Mouse (Mus musculus): ENCODE results near the gene Upk3a.

Upk3a gene

DNA sequence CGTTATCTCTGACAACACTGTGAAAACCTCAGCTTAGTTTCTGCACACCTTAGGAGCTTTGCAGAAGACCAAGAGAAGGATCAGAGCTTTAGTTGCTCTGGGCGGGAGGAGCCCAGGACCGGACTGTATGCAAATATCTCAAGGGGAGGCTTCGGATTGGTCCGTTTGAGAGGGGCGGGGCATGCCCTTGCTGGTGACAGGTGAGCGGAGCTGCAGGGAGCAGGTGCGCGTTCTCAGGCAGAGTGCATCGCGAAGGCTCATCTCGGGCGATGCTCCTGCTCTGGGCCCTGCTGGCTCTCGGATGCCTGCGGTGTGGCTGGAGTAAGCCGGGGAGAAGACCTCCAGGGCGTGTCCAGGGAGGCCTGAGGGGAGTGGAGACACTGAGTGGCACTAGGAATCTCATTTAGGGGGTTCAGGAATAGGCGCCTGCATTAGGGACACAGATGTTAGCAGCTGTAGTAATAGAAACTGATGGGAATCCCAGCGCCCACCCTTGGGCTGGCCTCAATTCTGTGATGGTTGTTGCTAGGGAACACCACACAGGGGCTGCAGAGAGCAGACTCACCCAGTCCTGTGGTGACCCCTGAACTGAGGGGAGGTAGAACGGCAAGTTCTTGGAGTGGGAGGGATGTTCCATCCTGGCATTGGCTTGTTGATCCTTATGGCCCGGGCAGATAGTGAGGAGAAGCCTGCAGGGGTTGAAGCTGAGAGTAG is at the start of gene Upk3a:
TSS of gene Upk3a (plus strand) at position 191 of the 714 bp plus-strand sequence.
- WGBS: 40% methylated on average over 21 of the region's 21 CpGs

DNA sequence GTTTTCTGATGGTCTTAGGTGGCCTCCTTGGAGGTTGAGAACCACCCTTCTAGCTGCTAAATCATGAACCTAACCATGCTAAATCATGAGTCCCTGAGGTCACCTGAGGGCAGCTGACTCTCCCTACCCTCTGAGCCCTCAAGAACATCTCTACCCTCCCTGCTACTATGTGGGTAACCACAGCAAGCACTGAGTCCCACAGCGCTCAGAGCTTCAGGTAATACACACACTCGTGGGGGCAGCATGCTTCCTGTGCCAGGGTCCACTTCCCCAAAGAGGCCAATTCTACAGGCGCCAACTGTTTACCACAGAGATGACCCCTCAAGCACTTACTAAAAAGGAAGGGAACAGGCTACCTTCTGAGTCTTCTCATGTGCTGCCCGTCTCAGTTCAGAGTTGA is 48.4 kb upstream of the Upk3a start:
- 81% methylated on average over 4 of the region's 4 CpGs for WGBS

DNA sequence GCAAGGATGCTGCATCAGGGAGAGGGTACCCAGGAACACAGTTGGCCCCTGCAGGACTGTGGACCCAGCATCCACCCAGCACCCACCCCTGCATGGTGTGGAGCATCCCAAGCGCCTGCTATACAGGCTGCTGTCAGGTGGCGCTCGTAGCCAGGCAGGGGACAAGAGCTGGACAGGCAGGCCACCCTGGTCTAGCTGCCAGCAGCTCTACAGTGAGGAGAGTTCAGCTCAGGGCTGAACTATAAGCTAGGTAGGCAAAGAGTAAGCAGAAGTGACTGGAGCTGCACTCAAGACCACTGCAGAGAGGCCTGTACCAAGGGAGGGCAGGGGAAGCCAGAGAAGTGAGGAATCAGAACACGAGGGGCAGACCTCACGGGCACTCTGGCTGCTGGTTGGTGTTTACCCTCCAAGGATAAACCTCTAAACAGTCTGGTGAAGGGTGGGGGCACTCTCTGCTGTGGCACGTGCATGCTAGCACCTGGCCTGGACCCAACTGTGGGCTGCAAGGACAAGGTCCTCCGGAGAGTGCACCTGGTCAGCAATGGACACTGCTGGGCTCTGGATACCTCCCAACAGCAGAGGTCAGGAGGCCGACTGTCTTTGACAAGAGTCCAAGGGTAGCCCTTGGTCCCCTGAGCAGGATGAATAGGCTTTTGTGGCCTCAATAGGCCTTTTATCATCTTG is 43.9 kb upstream of the Upk3a start:
- 46% methylated on average over 8 of the region's 8 CpGs for WGBS

DNA sequence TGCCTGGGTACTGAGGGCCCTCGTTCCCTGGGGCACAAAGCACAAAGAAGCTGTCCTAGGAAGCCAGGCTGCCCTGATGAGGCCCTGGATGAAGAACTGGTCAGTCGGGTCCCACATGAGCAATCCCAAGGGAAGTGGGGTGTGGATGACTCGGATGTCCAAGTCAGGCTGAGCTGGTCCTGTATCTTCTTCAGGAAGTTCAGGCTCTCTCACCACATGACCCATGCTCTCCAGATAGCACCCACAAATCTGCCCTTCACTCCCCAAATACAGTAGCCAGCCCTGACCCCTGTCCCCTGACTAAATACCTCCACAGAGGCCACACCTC is 43.4 kb upstream of the Upk3a start:
- 42% methylated on average over 3 of the region's 3 CpGs for WGBS

DNA sequence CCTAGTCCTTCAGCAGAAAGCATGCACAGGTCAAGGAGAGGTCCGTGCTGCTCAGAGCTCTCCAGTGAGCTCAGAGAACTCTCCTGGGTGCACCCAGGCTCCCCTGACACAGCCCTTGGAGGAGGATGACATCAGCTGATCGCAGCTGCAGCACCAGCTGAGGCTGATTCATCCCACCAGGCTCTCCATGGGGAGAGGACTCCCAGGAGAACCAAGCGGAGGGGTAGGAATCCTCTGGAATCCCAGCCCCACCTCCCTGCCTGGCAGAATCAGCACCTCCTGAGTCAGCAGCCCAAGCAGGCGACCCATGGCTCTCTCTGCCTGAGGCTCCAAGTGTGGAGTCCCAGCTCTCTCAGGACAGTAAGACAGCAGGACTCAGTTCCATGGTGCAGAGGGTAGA is 41.2 kb upstream of the Upk3a start:
- WGBS: 17% methylated on average over 4 of the region's 4 CpGs

DNA sequence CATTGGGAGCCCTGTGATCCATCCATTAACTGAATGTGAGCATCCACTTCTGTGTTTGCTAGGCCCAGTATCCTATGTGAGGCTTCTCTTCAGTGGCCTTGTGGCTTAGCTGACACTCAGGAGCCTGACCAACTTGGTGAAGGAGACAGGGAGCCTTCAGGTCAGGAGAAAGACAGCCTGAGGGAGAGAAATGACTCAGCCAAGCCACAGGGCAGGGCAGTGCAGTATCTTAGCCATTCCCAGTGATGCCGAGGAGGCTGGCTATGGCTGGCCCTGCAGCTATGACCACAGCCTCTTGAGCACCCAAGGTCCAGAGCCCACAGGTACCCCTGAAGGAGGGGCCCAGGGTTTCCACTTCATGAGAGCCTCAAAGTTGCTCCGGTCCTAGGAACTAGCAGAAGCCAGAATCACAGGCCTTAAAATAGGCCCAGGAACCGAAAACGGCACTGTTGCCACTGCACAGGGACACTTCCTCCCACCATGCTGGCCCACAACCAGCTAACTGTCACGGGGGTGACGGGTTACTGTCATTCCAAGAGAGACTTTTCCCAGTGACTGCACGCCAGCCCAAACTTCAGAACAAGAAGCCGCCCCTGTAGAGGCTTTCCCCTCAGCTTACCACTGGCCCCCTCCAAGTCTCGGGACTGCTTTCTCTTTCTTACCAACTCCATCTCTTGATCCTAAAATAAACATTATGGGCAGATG is 35.2 kb upstream of the Upk3a start:
- 31% methylated on average over 9 of the region's 9 CpGs for WGBS

DNA sequence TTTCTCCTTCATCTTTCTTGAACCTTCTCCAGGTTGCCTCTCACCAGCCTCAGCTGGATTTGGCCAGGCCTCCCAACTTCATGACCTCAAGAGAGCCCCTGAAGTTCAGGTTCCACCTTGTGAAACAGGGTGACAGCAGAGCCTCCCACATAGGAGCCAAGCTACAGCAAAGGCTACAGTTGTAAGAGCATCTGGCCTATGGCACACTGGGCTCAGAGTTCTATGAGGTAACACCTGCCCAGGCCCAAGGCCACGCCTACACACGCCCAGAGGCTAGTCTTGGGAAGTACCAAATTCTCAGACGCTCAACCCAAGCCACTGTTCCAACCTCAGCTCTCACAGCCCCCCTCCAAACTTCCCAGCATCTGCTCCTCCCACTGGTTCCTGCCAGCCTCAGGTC is 34.1 kb upstream of the Upk3a start:
- WGBS: 60% methylated on average over 3 of the region's 3 CpGs

DNA sequence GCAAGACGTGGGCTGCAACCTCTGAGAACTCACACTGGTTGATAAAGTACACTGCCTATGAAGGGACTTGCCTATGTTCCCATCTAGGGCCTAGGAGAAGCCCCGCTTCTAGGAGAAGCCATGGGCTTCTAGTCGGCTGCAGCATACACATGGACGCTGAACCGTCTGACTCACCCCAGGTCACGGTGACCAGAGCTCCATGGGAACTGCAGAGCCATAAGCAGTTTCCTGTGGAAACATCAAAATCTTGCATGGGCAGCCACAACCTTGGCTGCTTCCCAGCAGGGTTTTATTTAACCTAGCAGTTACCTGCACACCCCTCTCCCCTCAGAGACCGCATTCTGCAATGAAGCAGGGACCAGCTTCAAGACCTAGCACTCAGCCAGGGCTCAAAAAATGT is 33.2 kb upstream of the Upk3a start:
- WGBS: 69% methylated on average over 7 of the region's 7 CpGs

DNA sequence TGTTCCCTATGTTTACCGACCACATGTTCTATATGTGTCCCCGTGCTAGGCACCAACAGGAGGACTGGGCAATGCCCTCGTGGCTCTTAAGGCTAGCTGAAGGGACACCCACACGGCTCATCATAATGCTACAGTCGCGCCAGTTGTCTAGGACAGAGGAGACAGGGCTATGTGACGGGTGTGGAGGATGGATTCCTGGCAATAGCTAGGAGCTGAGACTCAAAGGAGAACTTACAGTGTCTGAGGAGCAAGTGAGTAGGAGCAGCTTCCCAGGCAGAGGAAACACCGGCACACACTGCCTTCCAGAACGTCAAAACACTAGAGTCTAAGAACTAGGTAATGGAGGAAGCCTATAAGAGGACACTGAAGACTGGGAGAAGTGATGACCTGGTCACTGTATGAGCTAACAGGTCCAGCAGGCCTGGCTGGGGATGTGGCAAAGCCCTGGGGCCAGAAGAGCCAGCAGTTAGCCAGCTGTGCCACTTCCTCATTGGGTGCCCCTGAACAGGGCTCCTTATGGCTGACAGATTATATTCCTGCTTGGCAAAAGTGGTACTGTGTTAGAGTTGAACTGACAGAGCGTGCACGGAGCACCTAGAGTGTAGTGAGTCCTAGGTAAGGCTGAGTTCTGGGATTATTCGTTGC is 31.3 kb upstream of the Upk3a start:
- 39% methylated on average over 12 of the region's 12 CpGs for WGBS

DNA sequence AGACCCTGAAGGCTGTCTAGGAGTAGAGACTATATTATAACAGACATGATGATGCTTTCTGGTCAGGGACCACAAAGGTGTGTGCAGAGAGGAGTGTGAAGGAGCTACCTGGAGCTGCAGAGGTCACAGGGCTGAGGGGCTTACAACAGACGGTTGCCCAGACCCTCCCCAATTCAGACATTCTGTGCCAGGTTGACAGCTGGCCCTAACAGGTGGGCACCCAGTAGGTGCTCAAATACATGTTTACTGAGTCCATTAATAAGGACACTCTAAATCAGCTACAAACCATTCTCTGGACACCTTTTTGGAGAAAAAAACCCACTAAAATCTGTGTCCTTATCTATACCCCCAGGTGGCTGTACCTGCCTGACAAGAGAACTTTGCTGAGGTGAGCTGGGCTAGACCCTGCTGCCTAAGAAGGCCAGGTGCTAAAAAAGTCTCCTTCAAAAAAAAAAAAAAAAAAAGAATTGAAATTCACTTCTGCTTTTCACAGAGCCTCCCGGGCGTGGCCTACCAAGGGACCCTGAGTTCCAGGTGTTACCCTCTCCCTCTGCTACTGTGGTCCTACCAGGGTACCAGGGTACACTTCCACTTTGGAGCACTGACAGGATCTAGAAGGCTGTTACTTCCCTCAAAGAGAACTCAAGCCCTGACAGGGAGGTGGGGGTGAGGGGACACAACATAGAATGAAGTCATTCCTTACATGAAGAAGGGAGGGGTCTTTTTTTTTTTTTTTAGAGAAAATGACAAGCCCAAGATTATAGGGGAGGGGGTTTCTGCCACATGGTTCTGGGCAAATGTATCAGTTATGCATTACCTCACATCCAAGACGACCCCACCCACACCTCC is 30.5 kb upstream of the Upk3a start:
- WGBS: 37% methylated on average over 4 of the region's 4 CpGs

DNA sequence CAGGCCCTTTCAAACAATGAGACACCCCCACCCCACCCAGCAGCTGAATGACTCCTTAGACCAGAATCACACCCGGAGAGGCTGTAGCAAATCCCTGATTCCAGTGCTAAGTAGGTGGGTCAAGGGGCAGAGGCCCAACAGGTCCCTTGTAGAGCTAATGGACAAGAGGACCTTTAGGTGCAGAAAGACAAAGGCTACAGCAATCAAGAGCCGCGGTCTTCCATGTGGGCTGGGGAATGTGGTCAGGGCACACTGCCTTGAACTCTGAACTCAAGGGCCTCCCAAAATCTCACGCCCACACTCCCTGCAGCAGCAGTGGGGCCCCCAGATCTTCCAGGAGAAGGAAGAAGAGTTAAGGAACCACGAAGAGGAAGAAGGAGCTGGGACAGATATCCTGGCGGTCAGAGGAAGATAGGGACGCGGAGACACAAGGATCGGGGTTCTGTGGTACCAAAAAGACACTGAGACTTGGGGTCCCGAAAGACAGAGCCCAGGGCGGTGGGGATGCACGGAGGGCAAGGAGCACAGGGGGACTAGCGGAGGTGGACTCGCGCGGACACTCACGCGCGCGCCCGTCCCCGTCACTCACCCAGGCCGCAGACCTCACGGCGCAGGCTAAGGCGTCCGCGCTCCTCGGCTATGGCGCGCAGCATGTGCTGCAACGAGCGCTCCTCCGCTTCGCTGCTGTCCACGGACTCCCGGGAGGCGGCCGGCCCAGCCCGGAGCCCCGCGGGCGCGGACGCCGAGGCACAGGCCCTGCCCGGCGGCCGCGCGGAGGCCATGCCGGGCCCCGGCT is 29.7 kb upstream of the Upk3a start:
- WGBS: under 1% methylated on average over 53 of the region's 53 CpGs

DNA sequence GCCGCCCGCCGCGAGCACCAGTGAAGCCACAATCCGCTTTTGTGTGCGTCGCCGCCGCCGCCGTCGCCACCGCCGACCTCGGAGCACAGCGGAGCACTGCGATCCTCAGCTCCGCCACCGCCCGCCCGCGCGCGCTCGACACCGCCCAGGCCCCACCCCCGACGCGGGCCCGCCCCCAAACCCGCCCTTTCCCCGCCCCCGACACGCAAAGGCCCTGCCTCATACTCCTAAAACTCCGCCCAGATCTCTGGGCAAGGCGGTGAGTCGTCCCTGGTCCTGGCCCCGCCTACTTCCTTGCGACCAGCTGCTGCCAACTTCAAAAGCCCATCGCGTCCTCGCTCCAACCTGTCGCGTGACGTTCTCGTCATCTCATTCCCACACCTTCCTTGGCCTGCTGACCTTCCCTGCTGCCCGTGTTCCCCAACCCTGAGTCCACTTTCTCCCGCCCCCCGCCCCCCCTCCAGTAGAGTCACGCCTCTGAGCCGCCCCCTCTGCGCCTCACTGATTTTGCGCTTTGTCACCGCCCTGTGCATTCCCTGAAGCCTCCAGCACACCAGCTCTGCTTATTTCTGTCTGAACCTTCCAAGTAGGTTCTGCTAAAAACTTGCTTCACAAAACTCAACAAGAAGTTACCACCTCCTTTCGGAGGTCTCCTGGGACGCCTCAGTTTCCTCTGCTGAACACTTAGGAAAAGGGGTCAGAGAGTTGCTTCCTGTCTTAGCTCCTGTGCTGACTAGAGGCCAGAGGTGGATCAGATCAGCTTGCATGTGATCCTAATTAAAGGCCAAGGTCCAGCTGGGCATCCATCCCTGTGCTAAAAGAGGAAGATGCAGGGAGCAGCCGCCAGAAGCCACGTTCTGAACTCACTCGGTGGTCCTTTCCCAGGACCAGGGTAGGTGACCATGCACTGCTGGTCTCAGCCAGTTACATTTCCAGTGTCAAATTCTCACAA is 28.8 kb upstream of the Upk3a start, which contains the start of gene 5031439G07Rik:
TSS of gene 5031439G07Rik (minus strand) at position 678 of the 952 bp plus-strand sequence.
- 3% methylated on average over 56 of the region's 59 CpGs for WGBS

DNA sequence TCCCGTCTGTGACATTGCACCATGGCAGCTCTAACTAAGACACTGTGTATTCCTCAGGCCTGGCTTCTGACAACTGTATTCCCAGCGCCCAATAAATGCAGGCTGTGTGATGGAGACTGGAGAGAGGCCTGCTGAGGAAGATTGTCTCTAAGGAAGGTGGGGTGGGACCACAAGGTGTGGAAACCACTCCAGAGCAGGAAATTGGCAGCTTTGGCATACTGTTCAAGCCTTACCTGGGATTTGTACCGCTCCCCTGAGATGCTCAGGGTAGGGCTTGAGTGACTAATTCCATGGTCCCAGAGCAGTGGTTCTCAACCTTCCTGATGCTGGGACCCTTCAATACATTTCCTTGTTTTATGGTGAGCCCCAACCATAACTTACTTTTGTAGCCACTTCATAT is 27.8 kb upstream of the Upk3a start:
- 78% methylated on average over 3 of the region's 3 CpGs for WGBS

DNA sequence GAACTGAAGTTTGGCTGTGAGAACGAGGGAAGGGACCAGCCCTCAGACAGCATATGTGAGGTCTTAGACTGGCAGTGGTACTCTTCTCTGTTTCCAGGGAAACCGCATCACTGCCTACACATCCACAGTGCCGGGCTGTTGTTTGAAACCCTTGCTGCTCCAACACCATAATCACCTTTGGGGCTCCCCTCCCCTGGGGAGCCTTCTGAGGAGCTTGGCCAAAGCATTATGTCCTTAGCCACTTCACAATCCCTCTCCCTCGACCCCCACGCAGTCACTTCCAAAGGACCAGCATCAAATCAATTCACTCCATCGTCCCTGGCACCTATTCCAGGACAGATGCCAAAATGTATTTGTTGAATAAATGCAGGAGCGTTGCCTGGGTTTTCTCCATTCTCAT is 27.2 kb upstream of the Upk3a start:
- 43% methylated on average over 7 of the region's 7 CpGs for WGBS

DNA sequence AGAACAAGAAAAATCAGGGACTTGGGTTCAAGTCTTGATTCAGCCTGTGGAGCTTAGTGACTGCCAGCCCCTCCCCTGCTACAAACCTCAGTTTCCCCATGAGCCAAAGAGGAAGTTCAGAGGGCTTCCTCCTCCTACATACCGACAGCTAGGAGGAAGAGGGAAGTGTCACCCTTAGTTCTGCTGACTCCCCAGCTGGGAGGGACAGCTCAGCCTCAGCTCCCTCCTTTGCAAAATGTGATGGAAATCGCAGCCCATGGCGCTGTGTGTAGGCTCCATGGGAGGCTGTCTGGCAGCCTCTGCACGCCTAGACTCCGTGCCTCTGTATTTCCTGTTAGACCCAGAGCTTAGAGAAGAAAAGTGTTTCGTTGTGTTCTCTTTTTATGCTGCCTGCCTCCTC is 22.4 kb upstream of the Upk3a start:
- WGBS: 23% methylated on average over 6 of the region's 6 CpGs

DNA sequence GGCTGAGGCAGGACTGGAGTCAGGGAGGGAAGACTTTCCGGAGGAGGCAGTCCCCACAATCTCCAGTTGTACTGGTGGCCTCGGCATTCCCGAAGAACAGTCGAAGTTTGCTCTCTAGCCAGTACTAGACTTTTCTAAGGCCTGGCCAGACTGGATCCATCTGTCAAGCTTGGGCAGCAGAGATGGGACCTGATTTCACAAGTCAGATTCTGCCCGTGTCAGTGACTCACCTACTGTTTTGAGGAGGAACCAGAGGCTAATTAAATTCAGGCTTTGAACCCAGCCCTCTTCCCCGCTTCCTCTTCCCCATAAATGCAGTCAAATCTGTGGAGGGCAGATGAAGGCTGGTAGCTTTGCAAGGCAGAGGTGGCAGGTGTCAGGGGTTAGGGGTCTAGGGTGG is 21.9 kb upstream of the Upk3a start:
- WGBS: 58% methylated on average over 6 of the region's 6 CpGs

DNA sequence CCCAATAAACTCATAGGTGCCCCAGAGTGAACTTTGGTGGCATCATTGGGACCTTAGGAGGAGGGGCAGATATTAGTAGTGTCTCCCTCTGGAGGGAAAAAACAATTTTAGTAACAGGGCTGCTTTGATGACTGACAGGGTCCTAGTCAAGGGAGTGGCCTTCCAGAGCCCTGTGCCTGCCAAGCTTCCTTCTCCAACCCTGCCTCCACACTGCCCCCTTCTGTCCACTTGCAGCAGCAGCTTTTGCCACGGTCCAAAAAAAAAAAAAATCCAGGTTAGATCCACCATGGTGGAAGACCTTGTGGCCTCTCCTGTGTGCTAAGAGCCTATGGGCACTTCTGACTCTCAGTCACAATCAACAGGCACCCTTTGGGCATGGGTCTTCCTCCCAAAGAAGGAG is 21.0 kb upstream of the Upk3a start:
- WGBS: 10% methylated on average over 1 of the region's 1 CpGs

DNA sequence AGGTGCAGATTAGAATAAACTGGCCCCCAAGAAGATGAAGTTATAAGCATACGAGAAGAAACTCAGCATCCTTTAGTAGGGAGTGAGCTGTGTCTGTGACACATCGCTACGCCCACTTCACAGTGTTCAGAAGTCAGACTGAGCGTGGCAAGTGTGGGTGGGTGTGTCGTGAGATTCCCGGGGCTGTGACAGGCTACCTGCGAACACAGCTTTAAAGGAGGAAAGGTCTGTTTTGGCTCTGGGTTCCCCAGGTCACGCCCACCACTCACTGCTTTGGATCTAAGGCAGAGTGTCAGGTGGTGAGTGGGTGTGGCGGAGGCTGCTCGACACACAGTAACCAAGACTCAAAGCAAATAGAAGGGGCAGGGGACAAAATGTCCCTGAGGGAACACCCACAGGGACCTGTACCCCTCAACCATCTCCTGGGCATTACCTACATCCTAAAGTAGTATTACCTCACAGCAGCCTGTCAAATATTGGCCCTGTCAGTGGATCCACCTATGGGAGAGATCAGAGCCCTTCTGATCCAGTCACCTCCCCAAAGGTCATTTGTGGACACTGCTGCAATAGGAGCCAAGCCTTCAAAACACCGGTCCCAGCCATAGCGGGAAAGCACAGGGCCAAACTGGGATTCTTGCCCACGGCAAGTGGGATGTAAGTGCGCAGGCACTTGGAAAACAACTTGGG is 19.0 kb upstream of the Upk3a start:
- 49% methylated on average over 14 of the region's 14 CpGs for WGBS

DNA sequence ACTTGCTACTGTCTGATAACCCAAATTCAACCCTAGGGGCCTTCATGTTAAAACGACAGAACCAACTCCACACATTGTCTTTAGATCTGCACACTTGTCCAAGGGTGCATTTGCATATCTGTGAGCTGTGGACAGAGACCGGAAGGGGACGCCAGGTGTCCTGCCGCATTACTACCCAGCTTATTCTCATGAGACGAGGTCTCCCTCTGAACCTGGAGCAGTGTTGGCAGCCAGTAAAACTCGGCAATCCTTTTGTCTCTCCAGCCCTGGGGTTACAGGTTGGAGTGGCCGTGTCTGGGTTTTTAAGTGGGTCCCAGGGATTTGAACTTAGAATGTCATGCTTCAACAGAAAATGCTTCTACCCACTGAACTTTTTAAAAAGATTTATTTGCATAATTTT is 17.0 kb upstream of the Upk3a start:
- 74% methylated on average over 7 of the region's 7 CpGs for WGBS
